Mouse (Mus musculus): Measurements from ENCODE around the gene Kalrn.

GRCm38 (mm10) chr16:34031565-34031964 is 541.8 kb downstream of the Kalrn start:
- TF ChIP-seq CTCF (IDR thresholded peaks at IDR 0.05; ENCODE audit: low read depth) (no peak), EP300 (IDR thresholded peaks at IDR 0.05; ENCODE audit: low read depth) (no peak)

All from heart, postnatal 0 days (tissue).